9 mouse cellular contexts compared by ENCODE assay signal in the genomic region with DNA sequence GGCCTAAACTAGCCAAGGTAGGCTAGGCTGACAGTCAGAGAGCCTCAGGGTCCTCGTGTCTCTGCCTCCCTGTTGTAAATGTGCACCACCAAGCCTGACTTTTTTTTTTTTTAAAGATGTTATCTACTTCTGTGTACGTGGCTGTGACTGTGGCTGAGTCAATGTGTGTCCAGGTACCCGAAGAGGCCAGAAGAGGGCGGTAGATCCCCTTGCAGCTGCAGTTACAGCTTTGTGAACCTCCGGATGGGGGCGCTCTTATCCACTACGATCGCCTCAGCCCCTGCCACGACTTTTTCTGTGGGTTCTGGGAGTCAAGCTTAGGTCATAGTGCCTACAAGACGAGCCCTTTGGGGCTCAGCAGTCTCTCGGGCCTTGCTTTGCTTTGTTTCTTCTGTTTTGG. TPM values are rescaled to one million over a fixed set of nuclear protein-coding genes. Genes with fewer than 3 reads are reported as not detected.
DNase-seq lines count a peak whose midpoint lies in the region; ATAC-seq and TF ChIP-seq lines count a peak whose summit lies in the region.
"Had no signal": no experiment of that assay in that cellular context is flagged by ENCODE, and none has a peak within 500 bp of the region (broad histone marks: within the 10 kb centered on the region; RNA-seq: fewer than 3 reads in every experiment).

No protein-coding gene starts in this region.

- no peak for ATAC-seq in stomach, postnatal 0 days (ENCODE audit: low FRiP score, low TSS enrichment)
- no peak for ATAC-seq in hindbrain, embryonic 14.5 days (ENCODE audit: low FRiP score)

- no peaks in the 10 kb centered on the region for H3K36me3 ChIP-seq in stomach, postnatal 0 days (ENCODE audit: control insufficient read depth, insufficient read depth, low read length)
- no peaks in the 10 kb centered on the region for H3K36me3 ChIP-seq in hindbrain, embryonic 14.5 days (replicated peaks; ENCODE audit: control insufficient read depth, insufficient read depth)

- 25% methylated on average over 11 of the region's 11 CpGs for WGBS in stomach, postnatal 0 days
- WGBS in hindbrain, embryonic 14.5 days = 30% methylated on average over 11 of the region's 11 CpGs

- H3K9me3 ChIP-seq in stomach, postnatal 0 days (ENCODE audit: control insufficient read depth, low read length) = no peaks in the 10 kb centered on the region
- H3K9me3 ChIP-seq in hindbrain, embryonic 14.5 days (ENCODE audit: control insufficient read depth, low read length) = no peaks in the 10 kb centered on the region

- peak; percentile 44 for DNase-seq in layer of hippocampus, adult 11-12 months (ENCODE audit: low spot score)
- DNase-seq in layer of hippocampus, adult 9-11 months = no peak
- DNase-seq in CD8-positive naive resting alpha-beta T cell, adult 2 months (ENCODE audit: low read depth in 2 of 2, low spot score in 2 of 2) = peak; percentile 73 to 84
- DNase-seq in adrenal gland, postnatal 10 days = peak; percentile 51
- DNase-seq in heart, postnatal 4 days = peak; percentile 58
- DNase-seq in lung, postnatal 10 days = peak; percentile 59
- peak; percentile 24 for DNase-seq in stomach, postnatal 0 days (ENCODE audit: low spot score)
- DNase-seq in hindbrain, embryonic 14.5 days (ENCODE audit: low spot score) = no peak

- no peak overlapping the region for H3K27ac ChIP-seq in stomach, postnatal 0 days (replicated peaks)
- no peak overlapping the region for H3K27ac ChIP-seq in hindbrain, embryonic 14.5 days

- H3K4me1 ChIP-seq in stomach, postnatal 0 days (replicated peaks; ENCODE audit: control insufficient read depth, insufficient read depth) = no peaks in the 10 kb centered on the region
- H3K4me1 ChIP-seq in hindbrain, embryonic 14.5 days (replicated peaks; ENCODE audit: control insufficient read depth, insufficient read depth, low read length) = no peaks in the 10 kb centered on the region

- peak; percentile 74 for TF ChIP-seq CTCF in stomach, postnatal 0 days (IDR thresholded peaks at IDR 0.05; ENCODE audit: low read depth)

- no peak for TF ChIP-seq EP300 in stomach, postnatal 0 days (optimal IDR thresholded peaks at IDR 0.05)

- H3K4me3 ChIP-seq in stomach, postnatal 0 days (ENCODE audit: low read depth, low read length) = no peak overlapping the region
- H3K4me3 ChIP-seq in hindbrain, embryonic 14.5 days (replicated peaks; ENCODE audit: low read length) = no peak overlapping the region

- no peak overlapping the region for H3K4me2 ChIP-seq in stomach, postnatal 0 days (replicated peaks; ENCODE audit: low read depth)
- H3K4me2 ChIP-seq in hindbrain, embryonic 14.5 days (replicated peaks) = no peak overlapping the region

- no peak overlapping the region for H3K9ac ChIP-seq in stomach, postnatal 0 days (ENCODE audit: low read length)
- H3K9ac ChIP-seq in hindbrain, embryonic 14.5 days = no peak overlapping the region

- H3K27me3 ChIP-seq in stomach, postnatal 0 days (ENCODE audit: control insufficient read depth, insufficient read depth, low read length) = no peaks in the 10 kb centered on the region
- no peaks in the 10 kb centered on the region for H3K27me3 ChIP-seq in hindbrain, embryonic 14.5 days (ENCODE audit: control insufficient read depth, insufficient read depth, low read length)

RNA-seq across cellular contexts. Expression of gene Muc3, which starts 10.3 kb away (rescaled TPM):
- not detected for total RNA-seq in adrenal gland, postnatal 10 days (2021)
- not detected for total RNA-seq in heart, postnatal 4 days (2021)
- polyA plus RNA-seq in stomach, postnatal 0 days (2015; fragmentation: Nextera tagmentation; extraction: Ambion mirVana) = 0.68 and 0.75 TPM in 2 replicates
- polyA plus RNA-seq in hindbrain, embryonic 14.5 days (2014; fragmentation: Nextera tagmentation; extraction: Ambion mirVana) = not detected in 2 replicates
- polyA plus RNA-seq: lung, embryonic 16.5 days had no signal

RNA-seq across cellular contexts. Expression of gene Trim56, which starts 43.5 kb away (rescaled TPM):
- 10 to 100 TPM; 26.5 to 32.5 TPM for total RNA-seq in adrenal gland, postnatal 10 days (2021)
- total RNA-seq in heart, postnatal 4 days (2021) = 10 to 100 TPM; 15.7 to 15.9 TPM
- 4.4 and 4.5 TPM in 2 replicates for polyA plus RNA-seq in stomach, postnatal 0 days (2015; fragmentation: Nextera tagmentation; extraction: Ambion mirVana)
- 3.3 and 3.9 TPM in 2 replicates for polyA plus RNA-seq in hindbrain, embryonic 14.5 days (2014; fragmentation: Nextera tagmentation; extraction: Ambion mirVana)

RNA-seq across cellular contexts. Expression of gene Muc3a, which starts 52.7 kb away (rescaled TPM):
- under 1 TPM; 0.24 to 0.51 TPM for total RNA-seq in adrenal gland, postnatal 10 days (2021)
- under 1 TPM; 0.32 to 0.33 TPM for total RNA-seq in heart, postnatal 4 days (2021)
- 0.05 and 0.10 TPM in 2 replicates for polyA plus RNA-seq in stomach, postnatal 0 days (2015; fragmentation: Nextera tagmentation; extraction: Ambion mirVana)
- 0.09 and 0.43 TPM in 2 replicates for polyA plus RNA-seq in hindbrain, embryonic 14.5 days (2014; fragmentation: Nextera tagmentation; extraction: Ambion mirVana)
- polyA plus RNA-seq: lung, embryonic 16.5 days had no signal

Comparison
In these comparisons a context has a peak if more than half of its experiments do, and no peak if none do; other contexts are left out.
1. DNase-seq: peak in layer of hippocampus, adult 11-12 months (single experiment), CD8-positive naive resting alpha-beta T cell, adult 2 months (2 of 2), adrenal gland, postnatal 10 days (single experiment), heart, postnatal 4 days (single experiment), lung, postnatal 10 days (single experiment) and stomach, postnatal 0 days (single experiment); none in layer of hippocampus, adult 9-11 months (single experiment) and hindbrain, embryonic 14.5 days (single experiment).